Mouse (Mus musculus): ENCODE measurements at regions not wholly inside any gene's neighbourhood (a gene's known extent, or its start where the extent isn't known, plus 50 kb on each side); places are given as distances from the start of the nearest gene placed in this dataset.

GRCm38 (mm10) chr11:42965732-42966131 lies 69.8 kb upstream of the Gm9972 start:
- no peak for TF ChIP-seq CTCF (IDR thresholded peaks at IDR 0.05; ENCODE audit: control insufficient read depth, insufficient read depth, insufficient read length)
- TF ChIP-seq USF1 (IDR thresholded peaks at IDR 0.05; ENCODE audit: low read depth), result no peak
- no peak for TF ChIP-seq MYOD1 (IDR thresholded peaks at IDR 0.05; ENCODE audit: control insufficient read depth, insufficient read length, low read depth)
- TF ChIP-seq MAX (IDR thresholded peaks at IDR 0.05), result no peak
- no peak for TF ChIP-seq CEBPB (IDR thresholded peaks at IDR 0.05; ENCODE audit: low read depth)
